Mouse (Mus musculus) spleen, embryonic (tissue): ENCODE data around the gene Vwa7.
"Not testable (repeated sequence)": the region's sequence is repeated elsewhere in the genome, so short reads cannot be mapped to it uniquely, and the experiment has no call there.

Experiments used
- CTCF ChIA-PET: fragments of 350-600 bp; sonication (Branson Sonifier 250); formaldehyde crosslinking; loops from one replicate; lab custom pipeline; 2022; lab: Charles Lee

Gene Vwa7

DNA sequence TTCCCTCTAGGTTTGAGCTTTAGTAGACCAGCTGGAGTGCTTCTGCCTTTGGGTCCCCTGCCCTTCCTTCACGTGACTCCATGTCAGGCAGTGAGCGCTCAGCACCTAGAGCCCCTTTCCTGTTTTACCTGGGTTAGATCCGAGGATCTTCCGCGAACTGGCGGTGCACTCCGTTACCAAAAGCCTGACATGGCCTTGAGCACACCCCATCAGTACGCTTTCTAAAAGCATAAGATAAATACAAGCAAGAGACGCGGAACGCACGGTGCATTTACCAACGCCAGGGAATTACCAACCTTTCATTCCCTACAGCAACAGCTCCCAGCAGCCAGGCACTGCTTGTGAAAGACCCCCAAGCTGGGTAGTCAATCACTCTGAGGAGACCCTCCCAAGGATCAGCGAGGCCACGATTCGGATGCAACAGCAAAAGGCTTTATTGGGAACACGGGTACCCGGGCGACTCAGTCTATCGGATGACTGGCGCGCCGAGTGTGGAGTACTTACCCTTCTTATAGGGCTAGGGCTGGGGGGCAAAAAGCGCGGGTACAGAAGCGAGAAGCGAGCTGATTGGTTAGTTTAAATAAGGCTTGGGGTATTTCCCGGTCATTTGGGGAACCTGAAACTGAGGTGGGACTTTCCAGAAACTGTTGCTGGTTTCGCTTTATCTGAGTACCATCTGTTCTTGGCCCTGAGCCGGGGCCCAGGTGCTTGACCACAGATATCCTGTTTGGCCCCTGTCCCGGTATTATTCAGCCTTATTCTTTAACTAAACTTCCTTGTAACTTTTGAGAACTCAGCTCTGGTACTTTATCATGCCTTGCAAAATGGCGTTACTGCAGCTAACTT, 16.3 kb upstream of the Vwa7 start:
- CTCF ChIA-PET = interaction anchor here (0.5 to 1.3 kb wide), 2 partner anchors 16 to 136 kb away, joined by 3 to 4 read pairs; no protein-coding TSS in a partner anchor

DNA sequence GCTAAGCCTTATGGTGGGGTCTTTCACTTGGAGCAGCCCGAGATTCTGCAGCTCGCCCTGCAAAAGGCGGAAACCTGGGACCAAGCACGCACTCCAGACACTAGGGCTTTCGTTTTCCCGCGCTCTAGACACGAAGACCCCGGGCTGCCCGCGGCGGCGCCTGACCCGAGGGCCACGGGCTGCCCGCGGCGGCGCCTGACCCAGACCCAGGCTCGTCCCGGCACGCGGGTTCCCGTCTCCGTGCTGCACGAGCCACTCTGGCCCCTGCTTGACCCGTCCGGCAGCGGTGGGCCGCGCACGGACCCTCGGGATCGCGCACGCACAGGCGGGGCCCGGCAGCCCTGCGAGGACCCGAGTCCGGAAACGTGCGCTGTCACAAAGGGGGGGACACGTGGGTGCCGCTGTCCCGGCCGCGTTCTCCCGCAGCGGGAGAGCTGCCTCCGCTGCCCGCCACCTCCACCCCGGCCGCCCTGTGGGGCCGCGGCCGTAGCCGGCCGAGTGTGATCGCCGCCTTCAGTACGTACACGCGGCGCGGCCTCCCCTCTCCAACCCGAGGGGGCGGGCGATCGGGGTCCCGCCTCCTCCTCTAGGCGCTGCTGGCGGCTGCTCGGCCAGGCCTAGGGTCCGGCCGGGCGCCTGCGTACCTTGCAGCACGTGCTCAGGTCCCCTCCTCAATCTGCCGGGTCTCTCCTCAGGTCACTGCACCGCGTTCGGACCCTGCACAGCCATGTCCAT, 15.5 kb upstream of the Vwa7 start, which contains the start of gene Vars:
Vars (plus strand) TSS at position 271 of the 735 bp plus-strand sequence.
- CTCF ChIA-PET = no interaction called here

DNA sequence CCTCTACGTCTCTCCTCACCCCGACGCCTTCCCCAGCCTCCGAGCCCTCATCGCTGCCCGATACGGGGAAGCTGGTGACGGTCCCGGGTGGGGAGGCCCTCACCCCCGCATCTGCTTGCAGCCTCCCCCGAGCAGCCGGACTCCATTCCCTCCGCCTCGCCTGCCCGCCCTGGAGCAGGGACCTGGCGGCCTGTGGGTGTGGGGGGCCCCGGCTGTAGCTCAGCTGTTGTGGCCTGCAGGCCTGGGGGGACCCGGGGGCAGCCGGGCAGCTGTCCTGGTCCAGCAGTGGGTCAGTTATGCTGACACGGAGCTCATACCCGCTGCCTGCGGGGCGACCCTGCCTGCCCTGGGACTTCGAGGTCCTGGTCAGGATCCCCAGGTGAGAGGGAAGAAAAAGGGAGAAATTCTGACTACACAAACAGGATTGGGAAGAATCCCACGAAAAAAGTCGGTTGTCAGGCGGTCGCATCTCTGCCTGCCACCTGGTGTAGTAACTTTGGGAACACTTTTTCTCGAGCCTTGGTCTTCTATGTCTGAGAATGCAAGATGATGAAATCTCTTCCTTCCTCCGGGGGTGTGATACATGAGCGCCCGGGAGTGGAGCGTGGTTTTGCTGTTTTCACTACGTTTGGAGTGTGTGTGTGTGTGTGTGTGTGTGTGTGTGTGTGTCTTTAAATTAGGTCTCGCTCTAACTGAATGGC, 14.8 kb upstream of the Vwa7 start:
- CTCF ChIA-PET = interaction anchor here (0.7 kb wide), 1 partner anchor 47 kb away, joined by 3 read pairs; no protein-coding TSS in a partner anchor

DNA sequence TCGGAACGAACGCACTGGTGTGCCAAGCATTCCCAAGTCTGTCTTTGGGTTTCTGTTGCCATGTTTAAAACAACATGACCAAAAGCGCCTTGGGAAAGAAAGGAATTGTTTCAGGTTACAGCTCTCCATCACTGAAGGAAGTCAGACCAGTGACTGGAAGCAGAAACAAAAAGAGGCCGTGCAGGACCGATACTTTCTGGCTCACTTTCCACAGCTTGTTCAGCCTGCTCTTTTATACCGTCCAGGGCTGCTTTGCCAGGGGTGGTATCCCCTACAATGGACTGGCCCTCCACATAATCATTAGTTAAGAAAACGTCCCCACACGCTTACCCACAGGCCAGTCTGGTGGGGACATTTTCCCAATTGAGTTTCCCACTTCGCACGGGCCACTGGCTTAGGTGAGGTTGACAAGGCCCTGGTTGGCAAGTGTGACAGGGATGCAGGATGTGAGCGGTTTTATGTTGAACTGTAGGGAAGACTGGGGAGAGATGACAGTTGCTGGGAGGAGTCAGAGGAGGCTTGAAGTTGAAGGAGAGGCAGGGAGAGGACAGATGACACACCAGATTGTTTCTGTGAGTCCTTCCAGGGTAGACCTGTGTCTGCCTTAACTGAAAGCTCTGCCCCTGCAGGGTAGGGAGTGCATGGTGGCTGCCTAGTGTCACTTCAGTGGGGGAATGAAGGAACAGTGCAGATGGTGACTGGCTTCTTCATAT, 14.1 kb upstream of the Vwa7 start:
- CTCF ChIA-PET = interaction anchor here (0.7 kb wide), 1 partner anchor 46 kb away, joined by 3 read pairs; no protein-coding TSS in a partner anchor

DNA sequence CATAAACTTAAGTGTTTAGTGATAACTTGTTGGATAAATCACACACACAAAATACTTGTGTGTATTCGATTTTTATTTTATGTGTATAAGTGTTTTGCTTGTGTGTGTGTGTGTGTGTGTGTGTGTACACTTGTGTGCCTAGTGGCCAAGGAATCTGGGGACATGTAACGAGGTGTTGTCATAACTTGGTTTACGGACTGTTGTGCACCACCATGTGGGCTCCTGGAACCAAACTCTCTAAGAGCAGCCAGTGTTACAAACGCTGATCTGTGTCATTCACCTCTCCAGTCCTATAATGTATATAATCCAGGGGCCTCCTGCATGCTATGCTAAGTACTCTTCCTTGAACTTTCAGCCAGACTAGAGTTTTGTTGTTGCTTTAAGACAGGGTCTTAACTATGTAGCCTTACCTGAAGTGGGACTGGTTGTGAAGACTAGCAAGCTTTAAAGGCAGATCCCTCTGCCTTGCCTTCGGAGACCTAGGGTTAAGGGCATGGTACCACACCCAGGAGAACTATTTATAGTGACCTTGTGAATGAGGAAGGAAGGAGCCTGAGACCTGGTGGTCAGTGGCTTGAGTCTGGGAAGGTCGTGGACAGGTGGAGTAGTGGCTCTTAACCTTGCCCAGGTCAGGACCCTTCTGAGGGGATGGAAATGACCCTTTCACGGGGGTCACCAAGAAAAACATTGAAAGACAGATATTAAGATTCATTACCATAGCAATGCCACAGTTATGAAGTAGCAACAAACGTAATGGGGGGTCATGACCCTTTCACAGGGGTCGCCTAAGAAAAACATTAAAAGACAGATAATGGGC, 13.1 kb upstream of the Vwa7 start:
- CTCF ChIA-PET = no interaction called here

DNA sequence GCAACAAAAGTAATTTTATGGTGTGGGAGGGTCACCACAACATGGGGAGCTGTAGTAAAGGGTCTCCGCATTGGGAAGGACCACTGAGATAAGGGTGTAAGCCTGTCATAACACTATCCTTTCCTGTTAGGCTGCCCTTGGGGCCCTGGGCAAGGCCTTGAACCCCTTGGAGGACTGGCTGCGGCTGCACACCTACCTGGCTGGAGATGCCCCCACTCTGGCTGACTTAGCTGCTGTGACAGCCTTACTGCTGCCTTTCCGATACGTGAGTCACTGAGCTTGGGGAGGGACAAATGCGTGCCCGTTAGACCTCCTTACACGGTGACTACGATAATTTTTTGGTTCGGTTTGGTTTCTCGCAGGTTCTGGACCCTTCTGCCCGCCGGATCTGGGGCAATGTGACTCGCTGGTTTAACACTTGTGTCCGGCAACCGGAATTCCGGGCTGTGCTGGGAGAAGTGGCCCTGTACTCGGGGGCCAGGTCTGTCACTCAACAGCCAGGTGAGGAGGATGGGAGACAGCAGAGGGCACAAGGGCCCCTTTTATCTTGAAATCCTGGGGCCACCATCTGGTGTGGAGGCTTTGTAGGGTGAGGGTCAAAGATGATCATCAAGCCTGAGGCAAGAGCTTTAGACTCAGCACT, 12.2 kb upstream of the Vwa7 start:
- CTCF ChIA-PET = no interaction called here

DNA sequence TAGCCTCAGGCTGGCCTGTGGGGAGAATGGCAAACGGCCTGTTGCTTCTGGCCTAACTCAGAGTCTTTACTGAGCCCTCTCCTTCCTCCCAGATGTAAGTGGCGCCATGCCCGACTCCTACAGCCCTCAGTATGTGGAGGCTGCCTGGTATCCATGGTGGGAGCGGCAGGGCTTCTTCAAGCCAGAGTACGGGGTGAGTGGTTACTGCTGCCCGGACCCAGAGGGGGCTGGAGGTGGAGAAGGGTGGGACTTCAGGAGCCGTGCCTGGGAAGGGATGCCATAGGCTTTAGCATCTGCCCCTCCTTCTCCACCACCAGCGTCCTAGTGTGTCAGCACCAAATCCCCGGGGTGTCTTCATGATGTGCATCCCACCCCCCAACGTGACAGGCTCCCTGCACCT, 11.2 kb upstream of the Vwa7 start:
- CTCF ChIA-PET = no interaction called here

DNA sequence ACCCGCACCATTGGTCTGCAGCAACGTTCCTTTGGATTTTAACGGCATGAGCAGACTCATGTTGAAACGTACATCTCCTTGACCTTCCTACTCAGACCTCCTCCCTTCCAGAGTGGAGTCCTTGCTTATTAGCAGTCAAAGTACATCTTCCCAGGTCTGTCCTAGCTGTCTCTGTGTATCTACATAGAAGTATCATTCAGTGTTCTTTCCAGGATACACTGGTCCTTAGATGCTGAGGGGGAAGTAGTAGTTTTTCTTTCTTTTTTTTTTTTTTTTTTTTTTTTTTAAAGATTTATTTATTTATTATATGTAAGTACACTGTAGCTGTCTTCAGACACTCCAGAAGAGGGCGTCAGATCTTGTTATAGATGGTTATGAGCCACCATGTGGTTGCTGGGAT, 10.5 kb upstream of the Vwa7 start:
- CTCF ChIA-PET = not testable (repeated sequence)

DNA sequence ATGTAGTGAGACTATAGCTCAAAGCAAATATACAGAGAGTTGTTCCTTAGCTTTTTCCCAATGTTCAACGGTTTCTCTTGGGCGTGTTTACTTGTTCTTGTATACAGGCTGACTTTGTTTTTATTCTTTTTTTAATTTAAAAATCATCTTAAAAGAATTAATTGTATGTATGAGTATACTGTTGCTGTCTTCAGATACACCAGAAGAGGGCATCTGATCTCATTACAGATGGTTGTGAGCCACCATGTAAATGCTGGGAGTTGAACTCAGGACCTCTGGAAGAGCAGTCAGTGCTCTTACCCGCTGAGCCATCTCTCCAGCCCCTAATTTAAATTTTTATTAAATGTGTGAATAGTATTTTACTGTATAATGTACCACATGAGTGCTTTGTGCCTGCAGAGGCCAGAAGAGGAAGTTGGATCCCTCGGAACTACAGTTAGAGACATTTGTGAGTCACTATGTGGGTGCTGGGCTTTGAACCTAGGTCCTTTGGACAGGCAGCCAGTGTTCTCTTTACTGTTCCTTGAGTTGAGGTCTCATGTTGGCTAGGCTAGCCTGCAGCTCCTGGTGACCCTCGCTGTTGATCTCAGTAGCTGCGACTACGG, 8.9 kb upstream of the Vwa7 start:
- CTCF ChIA-PET = interaction anchor here (0.6 kb wide), 1 partner anchor 19 kb away, joined by 5 read pairs; no protein-coding TSS in a partner anchor

DNA sequence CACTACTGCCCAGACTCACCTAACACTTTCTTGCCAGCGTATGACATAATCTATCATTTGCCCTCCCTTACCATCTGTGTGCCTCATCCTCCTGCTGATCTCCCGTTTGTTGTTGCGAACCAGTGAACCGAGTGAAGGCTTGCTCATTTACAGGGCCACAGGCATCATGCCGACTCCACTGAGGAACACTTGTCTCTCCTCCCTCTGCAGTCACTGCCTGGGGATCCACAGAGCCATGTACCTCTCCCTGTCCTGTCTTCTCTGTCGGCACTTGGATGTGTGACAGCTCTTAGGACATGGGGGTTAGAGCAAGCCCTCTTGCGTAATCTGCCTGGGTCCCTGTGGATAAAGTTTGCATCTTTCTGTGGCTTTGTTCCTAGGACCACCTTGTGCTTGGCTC, 6.8 kb upstream of the Vwa7 start:
- CTCF ChIA-PET = no interaction called here

DNA sequence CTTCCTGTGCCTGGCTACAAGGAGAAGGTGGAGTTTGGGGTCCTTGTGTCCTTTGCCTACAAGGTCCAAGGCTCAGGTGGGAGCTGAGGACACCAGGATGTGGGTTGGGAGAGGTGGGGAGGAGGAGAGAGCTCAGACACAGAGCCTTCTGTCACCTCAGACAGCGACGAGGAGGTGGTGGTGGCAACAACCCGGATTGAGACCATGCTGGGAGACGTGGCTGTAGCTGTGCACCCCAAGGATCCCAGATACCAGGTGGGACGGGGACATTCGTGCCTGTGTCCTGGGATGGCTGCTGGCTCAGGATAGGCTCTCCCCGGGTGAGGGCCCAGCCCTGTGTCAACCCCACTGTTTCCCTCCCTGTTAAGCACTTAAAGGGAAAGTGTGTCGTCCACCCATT, 4.9 kb upstream of the Vwa7 start:
- CTCF ChIA-PET = interaction anchor here (0.6 kb wide), 1 partner anchor 24 kb away, joined by 15 read pairs; no protein-coding TSS in a partner anchor

DNA sequence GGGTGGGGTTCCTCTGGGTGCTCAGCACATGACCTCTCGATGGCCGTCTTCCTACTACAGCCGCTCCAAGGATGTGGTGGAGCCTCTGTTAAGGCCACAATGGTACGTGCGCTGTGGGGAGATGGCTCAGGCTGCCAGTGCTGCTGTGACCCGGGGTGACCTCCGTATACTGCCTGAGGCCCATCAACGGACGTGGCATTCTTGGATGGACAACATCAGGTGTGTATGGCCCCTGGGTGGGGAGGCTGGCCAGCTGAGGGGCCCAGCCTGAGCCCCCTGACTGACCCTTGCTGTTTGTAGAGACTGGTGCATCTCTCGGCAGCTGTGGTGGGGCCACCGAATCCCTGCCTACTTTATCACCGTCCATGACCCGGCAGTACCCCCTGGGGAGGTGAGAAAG, 3.9 kb upstream of the Vwa7 start:
- CTCF ChIA-PET = interaction anchor here (0.5 kb wide), 1 partner anchor 116 kb away, joined by 10 read pairs; no protein-coding TSS in a partner anchor

DNA sequence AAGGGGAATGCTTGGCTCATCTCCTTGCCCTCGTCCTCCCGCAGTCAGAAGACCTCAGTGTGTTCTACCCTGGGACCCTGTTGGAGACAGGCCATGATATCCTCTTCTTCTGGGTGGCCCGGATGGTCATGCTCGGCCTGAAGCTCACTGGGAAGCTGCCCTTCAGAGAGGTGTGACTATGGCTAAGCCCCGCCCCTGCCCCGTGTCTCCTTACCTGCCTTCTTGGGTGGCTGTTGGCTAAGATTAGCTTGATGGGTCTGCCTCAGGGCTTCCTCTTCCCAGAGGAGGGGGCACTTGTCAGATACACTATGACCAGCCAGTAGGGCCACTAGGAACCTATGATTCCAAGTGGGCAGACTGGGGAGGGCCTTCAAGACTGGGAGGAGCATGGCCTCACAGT, 3.2 kb upstream of the Vwa7 start:
- CTCF ChIA-PET = no interaction called here

DNA sequence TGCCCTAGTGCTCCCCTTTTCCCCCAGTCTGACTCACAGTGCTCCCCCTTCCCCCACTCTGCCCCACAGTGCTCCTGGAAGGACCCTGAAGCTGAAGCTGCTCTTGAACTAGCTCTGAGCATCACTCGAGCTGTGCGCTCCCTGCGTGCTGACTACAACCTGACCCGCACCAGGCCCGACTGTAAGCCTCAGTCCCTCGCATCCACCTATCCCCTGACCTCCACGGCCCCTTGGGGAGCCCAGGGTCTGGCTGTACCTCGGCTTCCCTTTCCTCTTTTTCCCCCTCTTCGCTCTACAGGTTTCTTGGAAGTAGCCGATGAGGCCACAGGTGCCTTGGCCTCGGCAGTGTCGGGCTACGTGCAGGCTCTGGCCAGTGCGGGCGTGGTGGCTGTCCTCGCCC, 1.1 kb upstream of the Vwa7 start:
- CTCF ChIA-PET = interaction anchor here (0.5 kb wide), 1 partner anchor 602 kb away, joined by 3 read pairs; no protein-coding TSS in a partner anchor

DNA sequence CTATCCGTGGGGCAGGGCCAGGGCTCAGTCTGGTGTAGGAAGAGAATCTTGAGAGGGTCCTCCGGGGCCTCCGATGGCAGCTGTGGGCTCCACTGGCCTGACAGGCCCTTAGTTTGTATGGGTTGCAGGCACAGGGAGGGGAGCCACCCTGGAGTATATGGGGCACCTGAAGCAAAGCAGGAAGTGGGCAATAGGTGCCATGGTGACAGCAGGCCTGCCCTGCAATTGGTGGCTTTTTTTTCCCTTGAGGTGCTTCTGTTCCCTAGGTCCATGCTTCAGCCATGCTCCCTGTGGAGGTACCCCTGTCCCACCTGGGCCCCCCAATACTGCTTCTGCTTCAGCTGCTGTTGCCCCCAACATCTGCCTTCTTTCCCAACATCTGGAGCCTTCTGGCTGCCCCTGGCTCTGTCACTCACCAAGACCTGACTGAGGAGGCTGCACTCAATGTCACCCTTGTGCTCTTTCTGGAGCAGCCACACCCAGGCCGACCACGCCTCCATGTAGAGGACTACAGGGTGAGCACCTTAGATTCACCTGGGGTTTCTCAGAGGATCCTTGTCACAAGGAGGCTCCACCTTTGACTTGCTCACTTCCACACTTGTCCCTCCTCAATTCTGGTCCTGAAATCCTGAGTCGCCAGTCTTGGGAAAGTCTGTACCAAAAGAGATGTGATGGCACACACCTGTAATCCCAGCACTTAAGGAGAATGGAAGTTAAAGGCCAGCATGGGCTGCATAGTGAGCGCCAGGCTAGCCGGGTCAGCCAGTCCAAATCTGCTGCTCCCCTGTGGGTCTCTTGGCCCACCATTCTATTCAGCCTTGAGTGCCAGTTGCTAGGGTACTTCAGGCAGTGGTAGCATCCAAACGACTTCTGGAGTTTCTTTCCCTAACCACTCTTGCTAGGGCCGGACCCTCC, 669 bp downstream of the Vwa7 start:
- CTCF ChIA-PET = no interaction called here

DNA sequence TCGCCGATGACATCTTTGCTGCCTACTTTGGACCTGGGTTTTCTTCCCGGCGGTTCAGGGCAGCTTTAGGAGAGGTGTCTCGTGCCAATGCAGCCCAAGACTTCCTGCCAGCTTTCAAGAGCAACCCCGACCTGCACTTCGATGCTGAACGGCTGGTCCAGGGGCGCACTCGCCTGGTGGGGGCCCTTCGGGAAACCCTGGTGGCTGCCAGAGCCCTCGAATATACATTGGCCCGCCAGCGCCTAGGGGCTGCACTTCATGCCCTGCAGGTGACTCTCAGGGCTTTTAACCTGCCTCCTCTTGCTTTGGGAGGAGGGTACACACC, 1.3 kb downstream of the Vwa7 start:
- CTCF ChIA-PET = no interaction called here

DNA sequence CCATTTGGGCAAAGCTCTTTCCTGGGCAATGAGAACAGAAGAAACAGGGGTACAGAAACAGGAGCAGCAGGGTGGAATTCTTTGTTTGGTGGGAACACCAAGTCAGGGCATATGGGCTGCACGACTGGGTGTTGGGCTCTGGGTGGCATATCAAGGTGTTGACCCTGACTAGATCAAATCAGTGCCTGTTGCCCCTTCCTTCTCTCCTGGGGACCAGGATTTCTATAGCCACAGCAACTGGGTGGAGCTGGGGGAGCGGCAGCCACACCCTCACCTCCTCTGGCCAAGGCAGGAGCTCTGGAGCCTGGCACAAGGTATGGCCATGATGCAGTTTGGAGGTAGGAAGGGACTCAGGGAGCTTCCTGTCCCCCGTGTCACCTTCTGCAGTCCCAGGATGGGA, 1.8 kb downstream of the Vwa7 start:
- CTCF ChIA-PET = interaction anchor here (0.6 kb wide), 1 partner anchor 25 kb away, joined by 4 read pairs; no protein-coding TSS in a partner anchor

DNA sequence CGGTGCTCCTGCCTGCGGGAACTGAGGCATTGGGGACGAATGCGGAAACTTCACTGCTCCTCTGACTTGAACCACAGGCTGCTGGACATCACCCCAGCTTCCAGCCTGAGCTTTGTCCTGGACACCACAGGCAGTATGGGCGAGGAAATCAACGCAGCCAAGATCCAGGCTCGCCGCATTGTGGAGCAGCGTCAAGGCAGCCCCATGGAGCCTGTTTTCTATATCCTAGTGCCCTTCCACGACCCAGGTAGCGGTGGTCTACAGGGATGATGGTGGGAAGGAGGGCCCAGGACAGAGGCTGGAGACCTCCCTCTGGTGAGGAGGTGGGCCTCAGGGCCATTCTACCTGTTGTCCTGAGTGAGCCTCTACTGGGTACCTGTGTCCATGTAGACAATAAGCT, 3.5 kb downstream of the Vwa7 start:
- CTCF ChIA-PET = interaction anchor here (0.5 to 2.4 kb wide), 2 partner anchors 27 to 39 kb away, joined by 9 to 16 read pairs; partner anchors contain the start of gene Ddah2
